Mouse (Mus musculus): ENCODE results near the gene Wnt9b.

Wnt9b gene

GRCm38 (mm10) chr11:103683667-103684334 lies 65.8 kb downstream of the Wnt9b start:
- peak; percentile 88 for DNase-seq (ENCODE audit: low read depth, low spot score)

Measured in 3T3-L1 (cell line).